8 mouse cellular contexts compared by ENCODE assay signal in the genomic region with DNA sequence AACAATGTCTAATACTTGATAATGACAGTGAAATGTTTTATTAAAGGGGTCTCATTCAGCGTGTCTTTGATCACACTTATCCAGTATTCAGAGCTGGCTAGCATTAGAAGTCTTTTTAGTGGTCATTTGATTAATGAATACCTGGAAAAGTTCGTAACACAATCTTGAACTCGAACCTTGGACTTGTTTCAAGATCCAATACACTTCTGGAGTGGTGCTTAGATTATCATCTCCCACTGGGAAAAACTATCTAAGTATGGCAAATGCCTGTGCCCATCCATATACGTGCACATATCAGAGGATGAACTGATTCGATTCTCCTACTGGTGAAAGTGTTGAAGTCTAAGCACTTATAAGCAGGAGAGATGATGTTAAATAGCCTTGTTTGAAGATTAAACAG. TPM values are rescaled to one million over a fixed set of nuclear protein-coding genes. Genes with fewer than 3 reads are reported as not detected.
DNase-seq lines count a peak whose midpoint lies in the region; ATAC-seq and TF ChIP-seq lines count a peak whose summit lies in the region.

No protein-coding gene starts in this region.

- peak overlapping the region; percentile 81 for H3K4me2 ChIP-seq in lung, postnatal 0 days (replicated peaks; ENCODE audit: low read depth, low read length)
- H3K4me2 ChIP-seq in liver, embryonic 11.5 days, result peak overlapping the region; percentile 93
- H3K4me2 ChIP-seq in stomach, postnatal 0 days (replicated peaks; ENCODE audit: low read depth), result peak overlapping the region; percentile 76

- DNase-seq in cerebellum, adult 9-10 months, result peak; percentile 54
- no peak for DNase-seq in cerebellum, postnatal 25 days
- no peak for DNase-seq in lung, postnatal 0 days (ENCODE audit: low spot score)
- DNase-seq in lung, postnatal 10 days, result no peak
- DNase-seq in liver, embryonic 11.5 days (ENCODE audit: low spot score), result no peak
- DNase-seq in stomach, postnatal 0 days (ENCODE audit: low spot score), result no peak
- no peak for DNase-seq in Muller cell, postnatal 12 days (ENCODE audit: inconsistent ontology term)
- DNase-seq in natural killer cell, adult 2 months (ENCODE audit: low spot score in 2 of 2), result no peak

- H3K9ac ChIP-seq in lung, postnatal 0 days (replicated peaks; ENCODE audit: low read depth), result no peak overlapping the region
- peak overlapping the region; percentile 87 for H3K9ac ChIP-seq in liver, embryonic 11.5 days (ENCODE audit: low read depth, low read length)
- H3K9ac ChIP-seq in stomach, postnatal 0 days (ENCODE audit: low read length), result no peak overlapping the region

- H3K4me1 ChIP-seq in lung, postnatal 0 days (ENCODE audit: insufficient read depth, low read depth, low read length), result peaks cover 2% of the 10 kb centered on the region; the same call in 1 of the 2 replicates
- H3K4me1 ChIP-seq in liver, embryonic 11.5 days (replicated peaks; ENCODE audit: control insufficient read depth, insufficient read depth, low read length), result peaks cover 14% of the 10 kb centered on the region
- peaks cover 3% of the 10 kb centered on the region; the same call in 1 of the 2 replicates for H3K4me1 ChIP-seq in stomach, postnatal 0 days (replicated peaks; ENCODE audit: control insufficient read depth, insufficient read depth)

- TF ChIP-seq CTCF in lung, postnatal 0 days (IDR thresholded peaks at IDR 0.05), result no peak
- no peak for TF ChIP-seq CTCF in stomach, postnatal 0 days (IDR thresholded peaks at IDR 0.05; ENCODE audit: low read depth)

- peak overlapping the region; percentile 90; the same call in 1 of the 2 replicates for H3K27ac ChIP-seq in lung, postnatal 0 days (ENCODE audit: low read length)
- no peak overlapping the region for H3K27ac ChIP-seq in liver, embryonic 11.5 days (ENCODE audit: low read depth, low read length)
- peak overlapping the region; percentile 92 for H3K27ac ChIP-seq in stomach, postnatal 0 days (replicated peaks)

- H3K9me3 ChIP-seq in lung, postnatal 0 days (ENCODE audit: low read length), result no peaks in the 10 kb centered on the region
- H3K9me3 ChIP-seq in liver, embryonic 11.5 days (ENCODE audit: control insufficient read depth, low read length), result no peaks in the 10 kb centered on the region
- no peaks in the 10 kb centered on the region for H3K9me3 ChIP-seq in stomach, postnatal 0 days (ENCODE audit: control insufficient read depth, low read length)

- TF ChIP-seq EP300 in lung, postnatal 0 days (IDR thresholded peaks at IDR 0.05), result no peak
- no peak for TF ChIP-seq EP300 in stomach, postnatal 0 days (optimal IDR thresholded peaks at IDR 0.05)

- H3K27me3 ChIP-seq in lung, postnatal 0 days (replicated peaks; ENCODE audit: insufficient read depth, low read length), result no peaks in the 10 kb centered on the region
- no peaks in the 10 kb centered on the region for H3K27me3 ChIP-seq in liver, embryonic 11.5 days (replicated peaks; ENCODE audit: control insufficient read depth, insufficient read depth, low read length)
- no peaks in the 10 kb centered on the region for H3K27me3 ChIP-seq in stomach, postnatal 0 days (ENCODE audit: control insufficient read depth, insufficient read depth, low read length)

- H3K36me3 ChIP-seq in lung, postnatal 0 days (ENCODE audit: insufficient read depth, low read length), result no peaks in the 10 kb centered on the region
- no peaks in the 10 kb centered on the region for H3K36me3 ChIP-seq in liver, embryonic 11.5 days (ENCODE audit: control insufficient read depth, insufficient read depth, low read length)
- no peaks in the 10 kb centered on the region for H3K36me3 ChIP-seq in stomach, postnatal 0 days (ENCODE audit: control insufficient read depth, insufficient read depth, low read length)

- H3K4me3 ChIP-seq in lung, postnatal 0 days (ENCODE audit: low read depth, low read length), result no peak overlapping the region
- peak overlapping the region; percentile 75 for H3K4me3 ChIP-seq in liver, embryonic 11.5 days (ENCODE audit: low read depth, low read length)
- H3K4me3 ChIP-seq in stomach, postnatal 0 days (ENCODE audit: low read depth, low read length), result no peak overlapping the region

- ATAC-seq in lung, postnatal 0 days, result no peak
- ATAC-seq in liver, embryonic 11.5 days (replicated peaks; ENCODE audit: low FRiP score), result no peak
- ATAC-seq in stomach, postnatal 0 days (ENCODE audit: low FRiP score, low TSS enrichment), result no peak

- 58% methylated on average over 5 of the region's 5 CpGs for WGBS in lung, postnatal 0 days
- 67% methylated on average over 5 of the region's 5 CpGs for WGBS in liver, embryonic 11.5 days
- WGBS in stomach, postnatal 0 days, result 67% methylated on average over 5 of the region's 5 CpGs

RNA-seq across cellular contexts. Expression of a gene that starts 1.4 kb away (rescaled TPM):
- polyA plus RNA-seq in lung, postnatal 0 days (2015; fragmentation: Nextera tagmentation; extraction: Ambion mirVana), result 13.1 and 17.2 TPM in 2 replicates
- polyA plus RNA-seq in liver, embryonic 11.5 days (2014; fragmentation: Nextera tagmentation; extraction: Ambion mirVana), result 41.2 and 52.8 TPM in 2 replicates
- 14.3 and 14.8 TPM in 2 replicates for polyA plus RNA-seq in stomach, postnatal 0 days (2015; fragmentation: Nextera tagmentation; extraction: Ambion mirVana)

RNA-seq across cellular contexts. Expression of a gene that starts 1.7 kb away (rescaled TPM):
- polyA plus RNA-seq in lung, postnatal 0 days (2015; fragmentation: Nextera tagmentation; extraction: Ambion mirVana), result 7.3 and 8.8 TPM in 2 replicates
- polyA plus RNA-seq in liver, embryonic 11.5 days (2014; fragmentation: Nextera tagmentation; extraction: Ambion mirVana), result 8.5 and 11.5 TPM in 2 replicates
- 9.2 and 10.8 TPM in 2 replicates for polyA plus RNA-seq in stomach, postnatal 0 days (2015; fragmentation: Nextera tagmentation; extraction: Ambion mirVana)
